Comparison of ENCODE assay signal across 9 mouse cellular contexts in genomic region chr1:156752990-156753389, GRCm38 (mm10). TPM values are rescaled to one million over a fixed set of nuclear protein-coding genes. Genes with fewer than 3 reads are reported as not detected.
DNase-seq lines count a peak whose midpoint lies in the region; ATAC-seq lines count a peak whose summit lies in the region.
"Had no signal": no experiment of that assay in that cellular context is flagged by ENCODE, and none has a peak within 500 bp of the region (broad histone marks: within the 10 kb centered on the region; RNA-seq: fewer than 3 reads in every experiment).

No protein-coding gene starts in this region.

- no peak overlapping the region for H3K4me3 ChIP-seq in midbrain, embryonic 10.5 days
- no peak overlapping the region for H3K4me3 ChIP-seq in midbrain, embryonic 14.5 days (replicated peaks; ENCODE audit: low read depth, low read length)
- no peak overlapping the region for H3K4me3 ChIP-seq in hindbrain, embryonic 12.5 days

- H3K27me3 ChIP-seq in midbrain, embryonic 10.5 days (ENCODE audit: low read depth, poor library complexity, severe bottlenecking), result peaks cover 34% of the 10 kb centered on the region
- H3K27me3 ChIP-seq in midbrain, embryonic 14.5 days (ENCODE audit: control insufficient read depth, insufficient read depth, low read length), result no peaks in the 10 kb centered on the region
- H3K27me3 ChIP-seq in hindbrain, embryonic 12.5 days, result no peaks in the 10 kb centered on the region
- H3K27me3 ChIP-seq: stomach, embryonic 15.5 days had no signal

- no peaks in the 10 kb centered on the region for H3K36me3 ChIP-seq in midbrain, embryonic 10.5 days
- no peaks in the 10 kb centered on the region for H3K36me3 ChIP-seq in midbrain, embryonic 14.5 days (ENCODE audit: control insufficient read depth, insufficient read depth, low read length)
- H3K36me3 ChIP-seq in hindbrain, embryonic 12.5 days, result no peaks in the 10 kb centered on the region
- H3K36me3 ChIP-seq: stomach, embryonic 15.5 days had no signal

- H3K27ac ChIP-seq in midbrain, embryonic 10.5 days (replicated peaks), result peak overlapping the region; percentile 91
- H3K27ac ChIP-seq in midbrain, embryonic 14.5 days (replicated peaks; ENCODE audit: low read depth, low read length), result no peak overlapping the region
- 0 out of 2 replicates have a peak overlapping the region, but pooled peaks have one; percentile 81 for H3K27ac ChIP-seq in hindbrain, embryonic 12.5 days
- H3K27ac ChIP-seq: stomach, embryonic 15.5 days had no signal

- 82% methylated on average over 7 of the region's 7 CpGs for WGBS in midbrain, embryonic 10.5 days
- 89% methylated on average over 7 of the region's 7 CpGs for WGBS in midbrain, embryonic 14.5 days
- WGBS in hindbrain, embryonic 12.5 days, result 56% methylated on average over 7 of the region's 7 CpGs

- H3K9ac ChIP-seq in midbrain, embryonic 14.5 days (replicated peaks; ENCODE audit: low read length), result no peak overlapping the region
- no peak overlapping the region for H3K9ac ChIP-seq in hindbrain, embryonic 12.5 days
- H3K9ac ChIP-seq: stomach, embryonic 15.5 days had no signal

- peaks cover 72% of the 10 kb centered on the region for H3K4me1 ChIP-seq in midbrain, embryonic 10.5 days
- H3K4me1 ChIP-seq in midbrain, embryonic 14.5 days (ENCODE audit: control insufficient read depth, insufficient read depth, low read length), result peaks cover 23% of the 10 kb centered on the region
- peaks cover 47% of the 10 kb centered on the region for H3K4me1 ChIP-seq in hindbrain, embryonic 12.5 days

- ATAC-seq in midbrain, embryonic 14.5 days (ENCODE audit: low FRiP score, low TSS enrichment), result no peak
- no peak for ATAC-seq in hindbrain, embryonic 12.5 days (ENCODE audit: low FRiP score)
- ATAC-seq in megakaryocyte progenitor cell, adult 5-6 weeks (replicated peaks; ENCODE audit: poor library complexity), result peak; percentile 34

- no peak for DNase-seq in midbrain, embryonic 10.5 days (ENCODE audit: low spot score)
- DNase-seq in midbrain, embryonic 14.5 days, result no peak
- peak; percentile 50 for DNase-seq in MEL-GATA-1-ER (ENCODE audit: extremely low read depth, low read depth)
- DNase-seq in adrenal gland, adult 18-20 months (ENCODE audit: low spot score in 2 of 2), result no peak
- DNase-seq in Muller cell, postnatal 12 days (ENCODE audit: inconsistent ontology term), result no peak
- DNase-seq in cerebellum, postnatal 36 days, result no peak

- H3K9me3 ChIP-seq in midbrain, embryonic 10.5 days (replicated peaks), result no peaks in the 10 kb centered on the region
- no peaks in the 10 kb centered on the region for H3K9me3 ChIP-seq in midbrain, embryonic 14.5 days (ENCODE audit: control insufficient read depth, low read length)
- H3K9me3 ChIP-seq in hindbrain, embryonic 12.5 days (replicated peaks), result no peaks in the 10 kb centered on the region
- H3K9me3 ChIP-seq: stomach, embryonic 15.5 days had no signal

- no peak overlapping the region for H3K4me2 ChIP-seq in midbrain, embryonic 14.5 days (ENCODE audit: low read length)
- peak overlapping the region; percentile 38; the same call in 1 of the 2 replicates for H3K4me2 ChIP-seq in hindbrain, embryonic 12.5 days (replicated peaks)

RNA-seq across cellular contexts. Expression of gene Fam20b, which starts 34.1 kb away (rescaled TPM):
- 16.6 and 19.9 TPM in 2 replicates for polyA plus RNA-seq in midbrain, embryonic 10.5 days (2016; fragmentation: Nextera tagmentation; extraction: Ambion mirVana)
- 28.2 and 34.3 TPM in 2 replicates for polyA plus RNA-seq in midbrain, embryonic 14.5 days (2014; fragmentation: Nextera tagmentation; extraction: Ambion mirVana)
- 29.7 and 32.1 TPM in 2 replicates for polyA plus RNA-seq in hindbrain, embryonic 12.5 days (2016; fragmentation: Nextera tagmentation; extraction: Ambion mirVana)
- total RNA-seq in megakaryocyte progenitor cell, adult 5-6 weeks (2015), result 15.0 and 18.5 TPM in 2 replicates
- 46.0 and 49.1 TPM in 2 replicates for total RNA-seq in megakaryocyte progenitor cell, adult 5-6 weeks (2017)
- 10 to 100 TPM; 49.1 to 57.9 TPM for total RNA-seq in adrenal gland, adult 18-20 months (2021)
